Mouse (Mus musculus) neural tube, embryonic 13.5 days (tissue): ENCODE data around the gene March4. TPM values are rescaled to one million over a fixed set of nuclear protein-coding genes. Genes with fewer than 3 reads are reported as not detected.

Experiments
- ATAC-seq: fragments of 200-750 bp; cut with Nextera tagmentation; 2 replicates; pipeline ENCODE4 v1.8.0; 2017; ENCODE audit warnings: low read depth, mild to moderate bottlenecking, moderate TSS enrichment, moderate library complexity
- H3K27ac ChIP-seq: fragments of 300-500 bp; sonication (generic); replicated peaks from 2 replicates; pipeline ENCODE4 v1.5.1; 2015; ENCODE audit warnings: moderate library complexity, mild to moderate bottlenecking, inconsistent platforms
- H3K27me3 ChIP-seq: fragments of 300-500 bp; sonication (generic); 2 replicates; pipeline ENCODE4 v1.6.1; 2015; ENCODE audit warnings: mild to moderate bottlenecking, inconsistent platforms
- H3K36me3 ChIP-seq: fragments of 300-500 bp; sonication (generic); 2 replicates; pipeline ENCODE4 v1.6.1; 2015; ENCODE audit warnings: mild to moderate bottlenecking, inconsistent platforms
- H3K4me1 ChIP-seq: fragments of 300-500 bp; sonication (generic); replicated peaks from 2 replicates; pipeline ENCODE4 v1.6.1; 2015; ENCODE audit warnings: inconsistent platforms
- H3K4me2 ChIP-seq: fragments of 300-500 bp; sonication (generic); 2 replicates; pipeline ENCODE4 v1.6.1; 2015; ENCODE audit warnings: inconsistent platforms, mild to moderate bottlenecking, moderate library complexity
- H3K4me3 ChIP-seq: fragments of 300-500 bp; sonication (generic); 2 replicates; pipeline ENCODE4 v1.5.1; 2015; ENCODE audit warnings: mild to moderate bottlenecking, inconsistent platforms
- H3K9ac ChIP-seq: fragments of 300-500 bp; sonication (generic); 2 replicates; pipeline ENCODE4 v1.6.1; 2015; ENCODE audit warnings: moderate library complexity, mild to moderate bottlenecking, inconsistent platforms
- H3K9me3 ChIP-seq: fragments of 300-500 bp; sonication (generic); 2 replicates; pipeline ENCODE4 v1.6.1; 2016; ENCODE audit warnings: inconsistent platforms
- WGBS: fragments of 180-500 bp; shearing (Covaris S2); methylation state at CpG from one replicate; pipeline ENCODE4 v1.1.7; 2015; 5-methylcytosine and 5-hydroxymethylcytosine counted together
- polyA plus RNA-seq: library from polyadenylated mRNA; unstranded; fragments of >200 nt; fragmentation: Nextera tagmentation; extraction: Ambion mirVana; gene quantifications from 2 replicates; pipeline ENCODE4 v1.2.1, GENCODE M21; 2015

The March4 gene
- polyA plus RNA-seq, 1 experiment from 2014 or later: 7.8 TPM

DNA sequence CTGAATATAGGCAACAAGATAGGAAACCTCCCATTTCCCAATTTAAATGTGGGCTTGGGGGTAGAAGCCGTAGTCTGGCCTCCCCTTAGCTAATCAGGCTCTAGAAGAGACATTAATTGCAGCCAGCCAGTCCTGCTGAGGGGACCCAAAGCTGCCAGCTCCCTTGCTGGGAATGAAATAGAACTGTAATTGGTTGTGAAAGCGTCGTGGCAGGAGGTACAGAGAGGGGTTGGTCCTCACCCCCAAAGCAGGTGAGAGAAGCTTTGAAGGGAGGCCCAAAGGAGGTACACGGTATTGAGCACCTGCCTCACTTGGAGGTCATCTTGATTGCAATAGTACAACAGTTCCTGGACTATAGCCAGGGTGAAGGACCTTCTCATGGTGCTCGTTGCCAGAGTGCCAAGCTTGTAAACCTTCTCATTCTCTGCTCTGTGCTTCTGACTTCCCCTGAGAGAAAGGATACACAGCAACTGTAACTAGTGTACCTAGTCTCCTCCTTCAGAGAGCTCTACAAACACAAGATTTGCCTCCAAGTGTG lies 68.2 kb downstream of the March4 start:
- H3K27ac ChIP-seq: peak overlapping the region; percentile 7; the same call in 1 of the 2 replicates
- ATAC-seq: no peak
- H3K4me1 ChIP-seq: peaks cover 4% of the 10 kb centered on the region; the same call in 1 of the 2 replicates
- no peak overlapping the region for H3K9ac ChIP-seq
- no peaks in the 10 kb centered on the region for H3K9me3 ChIP-seq
- H3K27me3 ChIP-seq: no peaks in the 10 kb centered on the region
- H3K4me2 ChIP-seq: no peak overlapping the region
- H3K36me3 ChIP-seq: no peaks in the 10 kb centered on the region
- 59% methylated on average over 5 of the region's 5 CpGs for WGBS
- H3K4me3 ChIP-seq: no peak overlapping the region

DNA sequence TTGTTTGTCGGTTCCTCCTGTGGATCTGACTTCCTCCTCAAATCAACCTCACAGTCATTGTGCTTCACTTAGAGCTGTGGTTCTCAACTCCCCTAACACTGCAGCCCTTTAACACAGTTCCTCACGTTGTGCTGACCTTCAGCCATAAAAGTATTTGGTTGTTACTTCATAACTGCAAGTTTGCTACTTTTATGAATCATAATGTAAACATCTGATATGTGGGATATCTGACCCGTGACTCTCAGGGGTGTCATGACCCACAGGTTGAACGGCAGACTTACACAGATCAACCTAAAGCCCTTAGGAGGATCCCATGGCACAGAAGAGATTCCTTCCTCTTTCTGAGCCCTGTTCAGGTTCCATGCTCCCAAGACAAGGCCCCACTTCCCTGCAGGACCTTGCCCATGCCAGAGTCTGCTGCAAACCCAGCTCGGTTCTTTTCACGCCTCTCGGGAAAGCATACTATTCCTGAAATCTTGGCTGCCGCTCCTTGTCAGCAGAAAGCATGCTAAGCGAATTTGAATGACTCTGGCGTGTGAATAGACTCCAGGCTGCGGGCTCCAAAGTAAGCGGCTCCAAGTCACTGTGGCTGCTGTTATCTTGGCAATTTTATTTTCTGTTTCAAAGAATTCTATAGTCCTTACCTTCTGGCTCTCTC lies 71.7 kb downstream of the March4 start:
- 50% methylated on average over 12 of the region's 12 CpGs for WGBS
- H3K27ac ChIP-seq: no peak overlapping the region
- no peak overlapping the region for H3K9ac ChIP-seq
- H3K27me3 ChIP-seq: no peaks in the 10 kb centered on the region
- H3K4me2 ChIP-seq: no peak overlapping the region
- H3K9me3 ChIP-seq: no peaks in the 10 kb centered on the region
- no peak overlapping the region for H3K4me3 ChIP-seq
- no peak for ATAC-seq
- peaks cover 11% of the 10 kb centered on the region; the same call in 1 of the 2 replicates for H3K4me1 ChIP-seq
- H3K36me3 ChIP-seq: no peaks in the 10 kb centered on the region

DNA sequence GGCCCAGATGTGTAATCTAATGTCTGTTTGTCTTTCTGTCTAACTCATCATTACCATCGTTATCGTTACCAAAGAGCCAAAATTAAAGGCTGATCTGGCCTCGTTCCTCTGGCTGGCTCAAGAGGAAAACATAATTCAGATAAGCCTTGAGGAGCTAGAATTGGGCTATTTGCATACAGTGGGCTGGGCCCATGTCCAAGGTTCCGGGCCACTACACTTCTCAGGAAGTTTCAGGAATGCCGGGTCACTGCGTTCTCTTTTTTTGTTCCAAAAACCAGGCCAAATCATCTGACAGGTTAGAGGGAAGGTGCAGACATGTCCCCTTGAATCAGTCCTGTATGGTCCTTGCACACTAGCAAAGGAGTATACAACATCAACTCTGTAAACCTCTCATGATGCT lies 74.2 kb downstream of the March4 start:
- 81% methylated on average over 6 of the region's 6 CpGs for WGBS
- Histone ChIP-seq H3K27ac (no peak overlapping the region; the same call in 1 of the 2 replicates), H3K4me1 (peaks cover 15% of the 10 kb centered on the region), H3K27me3 (no peaks in the 10 kb centered on the region), H3K9ac (no peak overlapping the region), H3K9me3 (no peaks in the 10 kb centered on the region), H3K4me3 (no peak overlapping the region), H3K4me2 (no peak overlapping the region), H3K36me3 (no peaks in the 10 kb centered on the region)
- ATAC-seq: no peak

DNA sequence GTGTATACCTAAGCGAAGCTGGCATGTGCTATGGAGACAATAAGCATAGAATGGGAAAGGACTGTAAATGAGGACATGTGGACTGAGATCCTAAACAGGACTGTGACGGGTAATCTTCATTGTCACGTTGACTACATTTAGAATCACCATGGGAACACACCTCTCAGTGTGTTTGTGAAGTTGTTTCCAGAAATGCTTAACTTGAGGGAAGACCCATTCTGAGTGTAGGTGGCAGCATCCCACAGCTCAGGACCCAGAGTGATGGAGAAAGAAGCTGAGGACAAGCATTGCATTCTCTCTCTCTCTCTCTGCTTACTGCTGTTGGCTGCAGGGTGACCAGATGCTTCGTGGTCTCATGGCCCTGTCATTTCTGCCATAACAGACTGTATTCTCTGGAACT lies 79.1 kb downstream of the March4 start:
- no peak overlapping the region for H3K4me2 ChIP-seq
- no peaks in the 10 kb centered on the region for H3K9me3 ChIP-seq
- H3K27me3 ChIP-seq: no peaks in the 10 kb centered on the region
- no peak for ATAC-seq
- peaks cover 40% of the 10 kb centered on the region for H3K4me1 ChIP-seq
- 73% methylated on average over 4 of the region's 4 CpGs for WGBS
- no peaks in the 10 kb centered on the region for H3K36me3 ChIP-seq
- no peak overlapping the region for H3K4me3 ChIP-seq
- H3K9ac ChIP-seq: no peak overlapping the region
- peak overlapping the region; percentile 28; the same call in 1 of the 2 replicates for H3K27ac ChIP-seq

DNA sequence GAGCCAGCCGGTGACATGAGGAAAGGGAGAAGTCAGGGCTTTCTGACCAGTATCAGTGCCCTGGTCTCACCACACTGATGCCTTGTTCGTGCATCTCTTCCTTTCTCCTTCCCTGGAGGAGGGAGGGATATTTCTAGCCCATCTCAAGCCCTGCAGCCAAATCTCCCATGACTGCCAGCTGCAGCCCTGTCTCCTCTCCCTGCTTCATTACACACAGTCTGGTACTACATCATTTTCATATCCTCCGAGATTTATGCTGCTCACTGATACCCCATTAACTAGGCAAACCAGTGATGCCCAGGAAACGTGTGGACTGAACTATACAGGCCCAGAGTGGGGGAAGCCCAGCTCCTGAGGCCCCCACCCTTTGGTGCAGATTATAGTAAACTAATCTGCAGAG lies 80.8 kb downstream of the March4 start:
- 0 out of 2 replicates have a peak, but pooled peaks cover 3% of the 10 kb centered on the region for H3K36me3 ChIP-seq
- no peak overlapping the region for H3K4me3 ChIP-seq
- no peaks in the 10 kb centered on the region for H3K9me3 ChIP-seq
- WGBS: 39% methylated on average over 4 of the region's 4 CpGs
- peak; percentile 82 for ATAC-seq
- H3K9ac ChIP-seq: peak overlapping the region; percentile 43
- H3K4me2 ChIP-seq: no peak overlapping the region; the same call in 1 of the 2 replicates
- H3K4me1 ChIP-seq: peaks cover 37% of the 10 kb centered on the region
- H3K27me3 ChIP-seq: no peaks in the 10 kb centered on the region
- peak overlapping the region; percentile 90 for H3K27ac ChIP-seq

DNA sequence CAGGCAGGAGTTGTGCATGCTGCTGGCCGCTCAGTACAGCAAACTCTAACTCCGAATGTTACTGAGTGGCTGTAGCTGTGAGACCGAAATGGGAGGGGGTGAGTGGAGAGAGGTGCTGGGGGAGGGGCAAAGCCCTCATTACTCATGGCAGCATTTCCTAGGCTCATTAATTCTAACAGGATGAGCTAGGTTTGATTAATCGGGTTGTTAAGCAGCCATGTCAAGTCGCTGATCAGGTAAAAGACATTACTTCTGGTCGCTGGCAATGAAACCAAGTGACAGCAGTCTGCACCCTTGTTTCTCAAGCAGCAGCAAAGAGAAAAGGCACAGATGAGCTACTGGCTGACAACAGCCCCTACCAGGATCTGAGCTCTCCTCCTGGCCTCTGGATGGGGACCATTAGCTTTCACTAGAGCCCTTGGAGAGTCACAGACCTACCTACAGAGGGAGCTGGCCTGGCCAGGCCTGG lies 82.0 kb downstream of the March4 start:
- Histone ChIP-seq H3K4me1 (peaks cover 37% of the 10 kb centered on the region), H3K4me3 (no peak overlapping the region), H3K36me3 (0 out of 2 replicates have a peak, but pooled peaks cover 3% of the 10 kb centered on the region), H3K9me3 (no peaks in the 10 kb centered on the region), H3K27ac (peak overlapping the region; percentile 90), H3K4me2 (no peak overlapping the region), H3K27me3 (no peaks in the 10 kb centered on the region), H3K9ac (no peak overlapping the region)
- 44% methylated on average over 6 of the region's 6 CpGs for WGBS
- peak; percentile 68; the same call in 1 of the 2 replicates for ATAC-seq

DNA sequence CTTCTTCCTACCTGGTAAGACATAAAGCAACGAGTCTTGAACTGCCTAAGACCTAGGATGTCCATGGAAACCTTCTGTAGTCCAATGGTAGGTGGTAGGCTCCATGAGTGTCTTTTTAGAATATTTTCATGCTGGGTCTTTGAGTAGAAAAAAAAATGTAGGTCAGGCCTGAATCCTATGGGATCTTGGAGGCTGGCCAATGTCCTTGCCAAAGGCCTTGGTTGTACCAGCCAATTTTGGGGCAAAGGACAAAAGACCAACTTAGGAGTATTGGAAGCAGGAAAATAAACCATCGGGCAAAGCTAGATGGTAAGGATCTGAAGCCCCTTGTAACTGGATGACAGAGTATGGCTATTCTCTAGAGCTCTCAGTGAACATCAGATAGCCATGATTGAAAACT lies 83.9 kb downstream of the March4 start:
- H3K27ac ChIP-seq: no peak overlapping the region
- no peak overlapping the region for H3K4me2 ChIP-seq
- H3K4me3 ChIP-seq: no peak overlapping the region
- H3K4me1 ChIP-seq: peaks cover 36% of the 10 kb centered on the region
- no peaks in the 10 kb centered on the region for H3K9me3 ChIP-seq
- H3K36me3 ChIP-seq: 0 out of 2 replicates have a peak, but pooled peaks cover 3% of the 10 kb centered on the region
- ATAC-seq: no peak
- 84% methylated on average over 2 of the region's 2 CpGs for WGBS
- no peak overlapping the region for H3K9ac ChIP-seq
- no peaks in the 10 kb centered on the region for H3K27me3 ChIP-seq

DNA sequence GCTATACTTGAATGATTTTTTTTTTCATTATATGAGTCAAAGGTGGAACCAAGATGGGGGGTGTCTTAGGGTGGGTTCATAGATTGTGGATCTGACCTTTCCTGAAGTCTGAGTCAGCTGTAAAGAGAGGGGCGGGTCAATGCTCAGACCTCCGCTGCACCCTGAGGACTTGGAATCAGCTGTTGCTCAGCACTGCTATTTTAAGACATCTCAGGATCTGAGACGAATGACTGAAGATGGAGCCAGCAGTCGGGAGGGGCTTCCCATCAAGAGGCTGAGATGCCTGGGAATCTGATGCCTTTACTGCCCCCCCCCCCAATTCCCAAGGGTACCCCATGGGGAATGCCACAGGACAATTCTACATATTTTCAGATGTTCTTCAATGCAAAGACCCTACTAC lies 85.9 kb downstream of the March4 start:
- peaks cover 10% of the 10 kb centered on the region; the same call in 1 of the 2 replicates for H3K36me3 ChIP-seq
- no peak for ATAC-seq
- 75% methylated on average over 4 of the region's 4 CpGs for WGBS
- H3K4me2 ChIP-seq: no peak overlapping the region
- no peaks in the 10 kb centered on the region for H3K27me3 ChIP-seq
- no peak overlapping the region for H3K9ac ChIP-seq
- peaks cover 16% of the 10 kb centered on the region for H3K4me1 ChIP-seq
- H3K9me3 ChIP-seq: no peaks in the 10 kb centered on the region
- H3K4me3 ChIP-seq: no peak overlapping the region
- H3K27ac ChIP-seq: no peak overlapping the region

DNA sequence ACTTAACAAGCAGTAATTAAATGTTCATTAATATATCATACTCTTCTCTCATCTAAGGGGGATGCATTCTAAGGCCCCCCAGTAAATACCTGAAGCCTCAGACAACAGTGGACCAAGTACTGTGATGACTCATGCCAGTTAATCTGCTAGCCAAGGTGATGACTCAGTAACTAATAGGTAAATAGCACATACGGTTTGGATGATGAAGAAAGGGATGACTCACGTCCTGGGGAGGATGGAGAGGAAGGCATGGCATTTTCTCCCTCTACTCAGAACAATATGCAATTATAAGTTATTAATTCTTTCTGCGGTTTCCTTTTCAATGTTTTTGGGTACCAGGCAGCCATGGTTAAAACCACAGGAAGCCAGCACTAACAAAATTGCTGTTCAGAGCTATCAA lies 87.0 kb downstream of the March4 start:
- Histone ChIP-seq H3K4me3 (no peak overlapping the region), H3K9me3 (no peaks in the 10 kb centered on the region), H3K27me3 (no peaks in the 10 kb centered on the region), H3K9ac (no peak overlapping the region), H3K4me1 (peaks cover 6% of the 10 kb centered on the region), H3K27ac (no peak overlapping the region), H3K36me3 (peaks cover 10% of the 10 kb centered on the region; the same call in 1 of the 2 replicates), H3K4me2 (no peak overlapping the region)
- ATAC-seq: no peak
- whole genome bisulfite sequencing: 90% methylated on average over 3 of the region's 3 CpGs

DNA sequence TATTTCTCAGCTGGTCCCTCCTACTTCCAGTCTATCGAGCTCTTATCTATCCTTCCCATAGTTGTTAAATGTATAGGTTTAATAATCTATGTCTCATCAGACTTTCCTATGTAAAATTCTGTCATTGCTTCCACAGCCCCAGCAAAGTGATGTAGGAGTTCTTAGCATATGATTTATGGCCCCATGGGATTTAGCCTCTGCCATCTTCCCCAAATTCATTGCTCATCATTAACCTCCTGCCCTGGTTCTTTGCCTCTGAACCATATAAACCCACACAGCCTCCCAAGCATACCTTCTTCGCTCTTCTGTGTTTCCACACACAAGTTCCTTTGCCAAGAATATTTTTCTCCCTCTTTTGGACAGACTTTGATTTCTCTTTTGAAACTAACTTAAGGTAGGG lies 94.0 kb downstream of the March4 start:
- 84% methylated on average over 2 of the region's 2 CpGs for WGBS
- Histone ChIP-seq H3K27me3 (no peaks in the 10 kb centered on the region), H3K4me3 (no peak overlapping the region), H3K4me1 (peaks cover 6% of the 10 kb centered on the region; the same call in 1 of the 2 replicates), H3K4me2 (no peak overlapping the region), H3K9ac (no peak overlapping the region), H3K36me3 (peaks cover 7% of the 10 kb centered on the region; the same call in 1 of the 2 replicates), H3K27ac (no peak overlapping the region), H3K9me3 (no peaks in the 10 kb centered on the region)
- ATAC-seq: no peak

DNA sequence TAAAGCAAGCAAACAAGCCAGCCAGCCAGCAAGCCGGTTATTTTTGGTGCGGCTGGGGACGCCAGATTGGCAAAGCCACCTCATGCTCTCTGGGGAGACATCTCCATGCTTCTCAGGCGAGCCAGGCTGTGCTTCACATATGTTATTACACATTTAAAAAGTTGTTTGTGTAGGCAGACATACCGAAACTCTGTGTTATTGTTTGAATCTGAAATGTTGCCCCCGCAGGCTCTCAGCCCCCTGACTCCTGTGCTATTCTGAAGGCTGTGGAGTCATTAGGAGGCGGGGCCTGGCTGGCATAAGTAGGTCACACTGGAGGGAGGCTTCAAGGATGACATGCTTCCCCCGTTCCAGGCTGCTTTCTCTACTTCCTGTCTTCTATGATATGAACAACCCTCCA lies 97.6 kb downstream of the March4 start:
- Histone ChIP-seq H3K9ac (no peak overlapping the region), H3K9me3 (no peaks in the 10 kb centered on the region), H3K4me1 (peaks cover 6% of the 10 kb centered on the region; the same call in 1 of the 2 replicates), H3K36me3 (no peaks in the 10 kb centered on the region), H3K4me2 (no peak overlapping the region), H3K27ac (0 out of 2 replicates have a peak overlapping the region, but pooled peaks have one; percentile 20), H3K27me3 (no peaks in the 10 kb centered on the region), H3K4me3 (no peak overlapping the region)
- WGBS: 53% methylated on average over 8 of the region's 8 CpGs
- peak; percentile 47; the same call in 1 of the 2 replicates for ATAC-seq

DNA sequence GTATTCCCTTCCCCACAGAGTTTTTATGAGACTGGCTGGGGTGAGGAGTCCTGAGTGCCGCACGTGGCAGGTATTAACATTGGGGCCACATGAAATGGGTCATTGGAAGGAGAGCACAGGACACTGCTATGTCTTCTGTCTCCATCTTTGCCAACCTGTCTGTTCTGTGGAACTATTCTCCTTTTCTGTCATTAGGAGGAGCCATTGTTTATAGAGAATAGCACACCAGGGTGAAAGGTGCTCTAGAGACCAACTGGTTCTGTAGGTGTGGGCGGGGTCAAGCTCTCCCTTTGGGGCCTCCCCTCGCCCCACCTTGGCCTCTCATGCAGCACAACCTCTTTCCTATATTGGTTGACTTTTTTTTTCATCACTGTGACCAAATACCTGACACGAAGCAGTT lies 99.8 kb downstream of the March4 start:
- no peak overlapping the region for H3K4me3 ChIP-seq
- H3K4me1 ChIP-seq: peaks cover 6% of the 10 kb centered on the region; the same call in 1 of the 2 replicates
- 88% methylated on average over 5 of the region's 5 CpGs for WGBS
- H3K4me2 ChIP-seq: no peak overlapping the region
- no peaks in the 10 kb centered on the region for H3K36me3 ChIP-seq
- H3K27ac ChIP-seq: no peak overlapping the region
- H3K27me3 ChIP-seq: no peaks in the 10 kb centered on the region
- H3K9me3 ChIP-seq: no peaks in the 10 kb centered on the region
- H3K9ac ChIP-seq: no peak overlapping the region
- no peak for ATAC-seq
